Mouse (Mus musculus) limb, embryonic 11.5 days (tissue): Measurements from ENCODE around the gene Gstt4. TPM values are rescaled to one million over a fixed set of nuclear protein-coding genes. Genes with fewer than 3 reads are reported as not detected.
A peak's percentile ranks its signal among the peaks of the same experiment; 100 is the strongest.
"Not testable (repeated sequence)": the region's sequence is repeated elsewhere in the genome, so short reads cannot be mapped to it uniquely, and the experiment has no call there.

Experiments used
- ATAC-seq: fragments of 200-750 bp; cut with Nextera tagmentation; 2 replicates; pipeline ENCODE4 v1.8.0; 2017; ENCODE audit warnings: low read depth; ENCODE audit not compliant: insufficient number of reproducible peaks, low FRiP score, low TSS enrichment
- DNase-seq: peaks from one replicate; pipeline ENCODE4 v3.0.0-alpha.2; 2015; ENCODE audit warnings: low spot score
- H3K27ac ChIP-seq: fragments of 300-500 bp; sonication (generic); replicated peaks from 2 replicates; pipeline ENCODE4 v1.5.1; 2014; ENCODE audit warnings: low read depth, mild to moderate bottlenecking, low read length
- H3K27me3 ChIP-seq: fragments of 300-500 bp; sonication (generic); 2 replicates; pipeline ENCODE4 v1.6.1; 2014; ENCODE audit warnings: mild to moderate bottlenecking, low read length, mixed read lengths; ENCODE audit not compliant: control insufficient read depth, insufficient read depth
- H3K36me3 ChIP-seq: fragments of 300-500 bp; sonication (generic); 2 replicates; pipeline ENCODE4 v1.6.1; 2014; ENCODE audit warnings: mild to moderate bottlenecking, low read length, moderate library complexity, mixed read lengths; ENCODE audit not compliant: control insufficient read depth, insufficient read depth
- H3K4me1 ChIP-seq: fragments of 300-500 bp; sonication (generic); 2 replicates; pipeline ENCODE4 v1.6.1; 2014; ENCODE audit warnings: low read length, mixed read lengths; ENCODE audit not compliant: control insufficient read depth, insufficient read depth
- H3K4me2 ChIP-seq: fragments of 300-500 bp; sonication (generic); 2 replicates; pipeline ENCODE4 v1.6.1; 2014; ENCODE audit warnings: low read depth, mild to moderate bottlenecking, moderate library complexity; ENCODE audit not compliant: severe bottlenecking
- H3K4me3 ChIP-seq: fragments of 300-500 bp; sonication (generic); 2 replicates; pipeline ENCODE4 v1.5.1; 2014; ENCODE audit warnings: low read depth, low read length
- H3K9ac ChIP-seq: fragments of 300-500 bp; sonication (generic); 2 replicates; pipeline ENCODE4 v1.6.1; 2014; ENCODE audit warnings: mild to moderate bottlenecking, low read length
- H3K9me3 ChIP-seq: fragments of 300-500 bp; sonication (generic); 2 replicates; pipeline ENCODE4 v1.6.1; 2016; ENCODE audit warnings: low read length; ENCODE audit not compliant: control insufficient read depth
- WGBS: fragments of 180-500 bp; shearing (Covaris S2); extraction: QIAGEN DNeasy Blood & Tissue Kit; methylation state at CpG from one replicate; pipeline ENCODE4 v1.1.7; 2014; 5-methylcytosine and 5-hydroxymethylcytosine counted together
- polyA plus RNA-seq: library from polyadenylated mRNA; unstranded; fragments of >200 nt; fragmentation: Nextera tagmentation; extraction: Ambion mirVana; gene quantifications from 2 replicates; pipeline ENCODE4 v1.2.1, GENCODE M21; 2014

The Gstt4 gene
- polyA plus RNA-seq, 1 experiment from 2014 or later: not detected

DNA sequence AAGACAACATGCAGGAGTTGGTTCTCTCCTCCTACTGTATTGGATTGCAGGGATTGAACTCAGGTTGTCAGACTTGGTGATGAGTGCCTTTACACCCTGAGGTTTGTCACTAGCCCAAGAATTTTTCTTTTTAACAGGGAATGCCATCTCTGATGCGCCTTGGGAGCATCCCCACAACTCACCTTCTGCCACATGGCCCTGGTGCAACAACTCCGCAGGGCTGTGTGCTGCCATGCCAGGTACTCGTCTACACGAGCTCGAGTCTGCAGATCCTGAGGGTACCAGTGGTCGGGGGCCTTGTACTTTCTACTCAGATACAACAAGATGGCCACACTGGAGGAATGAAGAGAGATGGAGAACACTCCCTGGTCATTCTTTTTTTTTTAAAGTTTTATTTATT is 45.8 kb downstream of the Gstt4 start:
- no peak overlapping the region for H3K4me3 ChIP-seq
- peaks cover 10% of the 10 kb centered on the region for H3K4me1 ChIP-seq
- H3K4me2 ChIP-seq: no peak overlapping the region
- no peak overlapping the region for H3K9ac ChIP-seq
- whole genome bisulfite sequencing: 84% methylated on average over 6 of the region's 6 CpGs
- H3K27ac ChIP-seq: no peak overlapping the region
- no peaks in the 10 kb centered on the region for H3K36me3 ChIP-seq
- ATAC-seq (no peak), DNase-seq (no peak)
- H3K9me3 ChIP-seq: no peaks in the 10 kb centered on the region
- peaks cover 5% of the 10 kb centered on the region for H3K27me3 ChIP-seq

DNA sequence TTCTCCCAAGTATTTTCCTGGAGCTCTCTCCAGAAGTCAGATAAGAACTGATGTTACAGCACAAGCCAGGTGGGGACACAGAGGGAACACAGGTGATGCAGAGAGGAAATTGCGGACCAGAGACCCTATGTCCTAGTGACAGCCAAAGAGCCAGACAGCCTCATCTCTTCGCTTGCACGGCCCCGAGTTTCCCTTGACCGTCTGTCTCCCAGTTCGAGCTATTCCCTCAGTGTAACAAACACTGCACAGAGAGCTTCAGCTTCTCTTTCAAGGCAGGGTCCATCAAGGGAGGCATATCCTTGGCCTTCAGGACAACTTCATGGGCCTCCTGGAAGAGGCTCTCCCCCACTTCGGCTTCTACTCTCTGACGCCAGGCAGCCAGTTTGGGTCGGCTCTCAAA is 47.8 kb downstream of the Gstt4 start:
- no peak for ATAC-seq
- no peaks in the 10 kb centered on the region for H3K27me3 ChIP-seq
- 88% methylated on average over 9 of the region's 9 CpGs for WGBS

DNA sequence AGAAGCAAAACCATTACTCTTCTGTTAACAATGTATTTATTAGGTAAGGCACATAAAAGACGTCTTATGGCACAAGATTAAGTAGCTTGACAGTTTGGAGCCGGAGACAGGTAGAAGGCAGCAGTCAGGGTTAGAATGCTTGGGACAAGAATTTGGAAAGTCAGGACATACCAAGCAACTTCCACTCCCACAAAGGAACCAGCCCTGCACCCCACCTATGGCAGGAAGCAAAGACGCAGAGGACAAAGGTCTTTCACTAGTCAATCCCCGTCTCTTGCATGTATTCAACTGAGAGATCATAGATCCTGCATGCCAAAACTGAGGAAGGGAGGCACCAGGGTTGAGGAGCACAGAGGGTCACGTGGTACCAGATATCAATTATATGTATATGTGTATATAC is 48.2 kb downstream of the Gstt4 start:
- no peak for DNase-seq
- Histone ChIP-seq H3K4me2 (no peak overlapping the region), H3K27me3 (no peaks in the 10 kb centered on the region), H3K36me3 (no peaks in the 10 kb centered on the region), H3K27ac (no peak overlapping the region), H3K9me3 (no peaks in the 10 kb centered on the region), H3K4me3 (no peak overlapping the region), H3K9ac (no peak overlapping the region), H3K4me1 (0 out of 2 replicates have a peak, but pooled peaks cover 2% of the 10 kb centered on the region)
- 86% methylated on average over 5 of the region's 5 CpGs for WGBS
- ATAC-seq: no peak

More for the DNA sequence above, 47.8 kb downstream of the Gstt4 start:
- Histone ChIP-seq H3K36me3 (no peaks in the 10 kb centered on the region), H3K9me3 (no peaks in the 10 kb centered on the region), H3K4me3 (no peak overlapping the region), H3K4me1 (peaks cover 5% of the 10 kb centered on the region; the same call in 1 of the 2 replicates), H3K4me2 (no peak overlapping the region), H3K9ac (no peak overlapping the region), H3K27ac (no peak overlapping the region)
- no peak for DNase-seq

DNA sequence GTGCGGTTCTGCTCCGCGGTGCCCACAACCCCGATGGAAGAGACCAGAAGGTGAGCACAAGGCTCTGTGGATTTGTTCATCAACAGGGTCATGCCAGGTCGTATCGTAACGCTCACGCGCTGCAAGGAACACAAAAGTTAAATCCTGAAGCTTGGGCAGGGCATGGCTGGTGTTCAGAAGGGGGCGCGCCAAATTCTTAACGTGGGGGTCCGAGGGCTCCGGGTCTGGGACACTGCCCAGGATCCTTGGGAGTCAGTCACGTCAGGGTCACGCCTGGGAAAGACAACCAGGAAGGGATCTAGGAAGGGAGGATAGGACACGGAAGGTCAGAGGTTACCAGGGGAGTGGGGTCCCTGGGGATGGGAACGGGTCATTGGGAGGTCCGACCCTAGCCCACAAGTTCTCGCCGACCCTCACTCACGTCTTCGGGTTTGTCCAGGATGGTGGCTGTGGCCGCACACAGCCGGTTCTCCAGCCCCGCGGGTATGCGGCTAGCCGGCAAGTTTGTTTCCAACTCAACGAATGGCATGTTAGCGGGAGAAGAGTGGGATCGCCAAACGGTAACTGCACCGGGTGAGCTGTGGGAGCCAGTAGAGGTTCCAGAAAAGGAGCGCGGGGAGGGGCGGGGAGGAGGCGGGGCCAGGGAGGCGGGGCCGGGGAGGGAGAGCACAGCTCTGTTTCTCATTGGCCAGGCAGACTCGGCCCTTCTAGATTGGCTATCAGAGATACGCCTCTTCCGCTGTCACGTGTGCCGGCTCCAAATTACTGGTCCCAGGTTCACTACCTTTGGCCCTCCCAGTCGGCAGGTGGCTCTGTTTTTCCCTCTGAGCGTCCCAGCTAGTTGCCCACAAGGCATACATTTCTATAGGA is 49.3 kb downstream of the Gstt4 start, which contains the start of gene Ddt:
Gene Ddt (minus strand): TSS at position 620 of the 870 bp plus-strand sequence.
- H3K9ac ChIP-seq: peak within 1 kb of the TSS; percentile 62
- H3K4me2 ChIP-seq: peak within 1 kb of the TSS; percentile 92
- no peaks in the 10 kb centered on the region for H3K9me3 ChIP-seq
- H3K36me3 ChIP-seq: no peaks in the 10 kb centered on the region
- H3K27ac ChIP-seq: no peak within 1 kb of the TSS
- H3K27me3 ChIP-seq: no peaks in the 10 kb centered on the region
- 0 out of 2 replicates have a peak, but pooled peaks cover 2% of the 10 kb centered on the region for H3K4me1 ChIP-seq
- DNase-seq (peak; percentile 91), ATAC-seq (peak; percentile 95)
- peak within 1 kb of the TSS; percentile 73 for H3K4me3 ChIP-seq
- WGBS: under 1% methylated on average over 47 of the region's 47 CpGs

DNA sequence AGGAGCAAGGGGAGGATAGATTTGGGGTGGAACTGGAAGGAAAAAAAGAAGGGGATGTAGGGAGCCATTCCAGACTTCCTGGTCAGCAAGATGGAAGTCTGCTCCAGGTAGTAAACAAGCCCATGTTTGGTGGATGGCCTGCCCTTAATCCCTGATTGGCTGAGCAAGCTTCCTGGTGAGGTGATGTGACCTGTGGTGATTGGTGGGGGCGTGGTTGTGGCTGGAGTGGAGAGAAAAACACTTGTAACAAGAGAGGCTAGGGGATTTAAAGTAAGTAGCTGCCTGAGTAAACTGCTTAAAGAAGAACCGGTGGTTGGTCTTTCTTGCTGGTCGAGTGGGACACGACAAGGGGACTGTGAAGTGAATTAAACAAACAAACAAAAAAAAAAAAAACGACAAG is 54.6 kb downstream of the Gstt4 start:
- ATAC-seq: not testable (repeated sequence)

DNA sequence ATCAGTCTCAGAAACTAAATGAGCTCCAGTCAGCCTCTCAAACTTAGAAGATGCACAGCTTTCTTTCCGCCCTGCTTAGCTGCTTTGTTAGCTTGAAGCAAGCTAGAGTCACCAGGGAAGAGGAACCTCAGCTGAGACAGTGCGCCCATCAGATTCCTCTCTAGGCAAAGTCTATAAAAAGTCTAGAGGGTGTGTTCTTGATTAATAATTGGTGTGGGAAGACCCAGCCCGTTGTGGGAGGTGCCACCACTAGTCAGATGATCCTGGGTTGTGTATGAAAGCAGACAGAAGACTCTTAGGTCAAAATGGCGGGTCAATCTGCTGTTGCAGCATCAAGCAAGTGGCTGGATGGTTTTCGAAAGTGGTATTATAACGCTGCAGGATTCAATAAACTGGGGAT is 55.5 kb downstream of the Gstt4 start:
- ATAC-seq (no peak), DNase-seq (no peak)
- Histone ChIP-seq H3K9ac (no peak overlapping the region), H3K27ac (no peak overlapping the region), H3K4me2 (no peak overlapping the region), H3K9me3 (no peaks in the 10 kb centered on the region), H3K27me3 (no peaks in the 10 kb centered on the region), H3K36me3 (no peaks in the 10 kb centered on the region), H3K4me3 (no peak overlapping the region), H3K4me1 (peaks cover 3% of the 10 kb centered on the region; the same call in 1 of the 2 replicates)
- WGBS: 87% methylated on average over 6 of the region's 6 CpGs

More for the DNA sequence above, 54.6 kb downstream of the Gstt4 start:
- 44% methylated on average over 5 of the region's 5 CpGs for WGBS
- not testable (repeated sequence) for H3K36me3 ChIP-seq, H3K4me3 ChIP-seq, H3K4me2 ChIP-seq, H3K27me3 ChIP-seq, H3K27ac ChIP-seq, H3K4me1 ChIP-seq, H3K9ac ChIP-seq, DNase-seq, H3K9me3 ChIP-seq

Other genes with a start within 250 kb of the Gstt4 start
- 0.41 and 0.75 TPM in 2 replicates for gene Ggt5, start 233.2 kb downstream of the Gstt4 start, polyA plus RNA-seq
- gene Susd2, start 178.5 kb downstream of the Gstt4 start, polyA plus RNA-seq: 0.98 and 1.4 TPM in 2 replicates
- 28.5 and 30.7 TPM in 2 replicates for gene Cabin1, start 58.2 kb downstream of the Gstt4 start, polyA plus RNA-seq
- 100.0 and 107 TPM in 2 replicates for gene Ddt, start 49.1 kb downstream of the Gstt4 start, polyA plus RNA-seq
- 0.41 TPM in 1 of 2 replicates, not detected in the other for gene Gm20441, start 41.6 kb downstream of the Gstt4 start, polyA plus RNA-seq
- gene Gstt3, start 41.1 kb downstream of the Gstt4 start, polyA plus RNA-seq: 6.4 and 7.9 TPM in 2 replicates
- 4.4 and 5.5 TPM in 2 replicates for gene Gstt1, start 24.0 kb downstream of the Gstt4 start, polyA plus RNA-seq
- gene Gstt2, start 14.9 kb upstream of the Gstt4 start, polyA plus RNA-seq: 7.8 and 9.5 TPM in 2 replicates
- 2,626 and 2,699 TPM in 2 replicates for gene Mif, start 37.7 kb upstream of the Gstt4 start, polyA plus RNA-seq
- gene Derl3, start 70.9 kb upstream of the Gstt4 start, polyA plus RNA-seq: 3.8 and 3.9 TPM in 2 replicates
- gene Smarcb1, start 99.1 kb upstream of the Gstt4 start, polyA plus RNA-seq: 260 and 263 TPM in 2 replicates
- 4.5 and 6.2 TPM in 2 replicates for gene Chchd10, start 110.6 kb upstream of the Gstt4 start, polyA plus RNA-seq
- gene Mmp11, start 114.0 kb upstream of the Gstt4 start, polyA plus RNA-seq: 66.1 and 75.2 TPM in 2 replicates
- gene Gm867, start 118.1 kb upstream of the Gstt4 start, polyA plus RNA-seq: 0.31 and 0.35 TPM in 2 replicates
- 0.33 and 0.60 TPM in 2 replicates for gene Vpreb3, start 120.5 kb upstream of the Gstt4 start, polyA plus RNA-seq
- 0.10 TPM in 1 of 2 replicates, not detected in the other for gene Gm5134, start 132.0 kb upstream of the Gstt4 start, polyA plus RNA-seq
- gene Zfp280b, start 210.1 kb upstream of the Gstt4 start, polyA plus RNA-seq: 42.1 and 44.8 TPM in 2 replicates